Mouse (Mus musculus): ENCODE measurements at regions not wholly inside any gene's neighbourhood (a gene's known extent, or its start where the extent isn't known, plus 50 kb on each side); places are given as distances from the start of the nearest gene placed in this dataset.

- DNase-seq (ENCODE audit: low spot score in 2 of 2) = no peak
Measured at GRCm38 (mm10) chr14:24731872-24732525, 245.1 kb downstream of the Rps24 start.

- no peak for DNase-seq (ENCODE audit: low spot score in 2 of 2)
Measured at GRCm38 (mm10) chr14:24733326-24733725, 246.4 kb downstream of the Rps24 start.

GRCm38 (mm10) chr14:24738869-24739268, 251.9 kb downstream of the Rps24 start:
- DNase-seq (ENCODE audit: low spot score in 2 of 2) = no peak

DNA sequence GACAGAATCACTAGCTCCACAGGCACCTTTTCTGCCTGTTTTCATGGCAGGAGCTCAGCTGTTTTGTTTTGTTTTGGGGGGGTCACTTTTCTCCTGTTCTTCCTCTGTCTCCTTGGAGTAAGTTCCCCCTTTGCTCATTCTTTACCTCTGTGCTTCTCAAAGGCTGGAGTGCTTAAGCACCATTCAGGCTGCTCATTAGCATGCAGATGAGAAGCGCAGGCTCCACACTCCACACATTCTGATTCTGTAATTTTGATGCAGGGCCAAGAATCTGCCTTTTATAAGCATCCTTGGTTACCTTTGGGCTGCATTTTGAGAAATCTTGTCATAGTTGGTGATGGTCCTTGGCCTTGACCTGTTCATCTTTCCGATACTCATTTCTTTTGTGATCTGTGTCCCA, 257.5 kb downstream of the Rps24 start:
- no peak for DNase-seq (ENCODE audit: low spot score in 2 of 2)

DNA sequence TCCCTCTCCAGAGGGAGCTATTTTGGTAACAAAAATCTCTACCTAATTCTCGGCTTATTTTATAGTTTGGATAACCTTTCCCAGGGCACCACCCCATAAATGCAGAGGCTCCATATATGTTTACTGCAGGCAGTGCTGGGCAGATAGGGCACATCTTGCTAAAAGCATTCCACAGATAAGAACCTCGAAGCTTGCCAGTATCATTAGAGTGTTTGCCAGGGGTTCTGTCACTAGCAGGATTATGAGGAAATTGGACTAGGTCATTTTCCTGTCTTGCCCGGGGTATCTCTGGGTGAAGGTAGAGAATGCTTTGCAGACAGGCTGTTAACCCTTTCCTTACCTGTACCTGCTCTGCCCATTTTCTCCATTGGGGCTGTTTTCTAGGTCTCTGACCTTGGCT, 258.8 kb downstream of the Rps24 start:
- no peak for DNase-seq (ENCODE audit: low spot score in 2 of 2)

- no peak for DNase-seq (ENCODE audit: low spot score in 2 of 2)
Measured at GRCm38 (mm10) chr14:24747471-24747795, 260.5 kb downstream of the Rps24 start.

GRCm38 (mm10) chr14:24747796-24748496, 261.0 kb downstream of the Rps24 start:
- no peak for DNase-seq (ENCODE audit: low spot score in 2 of 2)

DNA sequence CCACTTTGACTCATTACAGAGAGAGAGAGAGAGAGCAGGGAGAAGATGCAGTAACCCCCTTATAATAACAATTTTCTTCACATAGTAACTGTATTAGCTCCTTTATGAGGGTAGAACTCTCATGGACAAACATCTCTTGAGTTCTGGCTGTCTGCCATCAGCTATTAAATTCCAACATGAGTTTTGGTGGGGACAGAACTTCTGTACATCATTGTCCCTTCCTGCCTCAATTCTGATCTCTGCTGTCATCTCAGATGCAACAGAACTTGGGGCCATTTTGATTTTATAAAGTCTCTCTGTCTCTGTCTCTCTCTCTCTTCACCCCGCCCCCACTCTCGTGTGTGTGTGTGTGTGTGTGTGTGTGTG, 261.6 kb downstream of the Rps24 start:
- no peak for DNase-seq (ENCODE audit: low spot score in 2 of 2)

DNA sequence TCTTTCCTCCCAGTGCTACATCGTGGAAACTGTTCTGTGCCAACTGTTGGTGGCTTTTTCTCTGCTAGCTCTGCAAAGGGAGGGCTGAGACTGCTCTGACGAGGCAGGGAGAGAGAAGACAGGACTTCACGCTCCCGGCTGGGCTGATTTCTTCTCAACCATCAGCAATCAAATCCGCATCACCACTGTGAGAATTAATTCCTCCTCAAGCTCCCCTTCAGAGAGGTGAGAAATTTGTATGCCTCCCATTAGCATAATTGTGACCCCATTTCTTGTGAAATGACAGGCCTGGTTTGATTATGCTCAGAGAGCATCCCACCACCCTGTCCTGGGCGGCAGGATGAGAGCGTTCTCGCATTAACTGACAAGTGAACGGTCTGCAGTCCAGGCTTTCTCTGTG, 262.4 kb downstream of the Rps24 start:
- DNase-seq (ENCODE audit: low spot score in 2 of 2) = no peak

DNA sequence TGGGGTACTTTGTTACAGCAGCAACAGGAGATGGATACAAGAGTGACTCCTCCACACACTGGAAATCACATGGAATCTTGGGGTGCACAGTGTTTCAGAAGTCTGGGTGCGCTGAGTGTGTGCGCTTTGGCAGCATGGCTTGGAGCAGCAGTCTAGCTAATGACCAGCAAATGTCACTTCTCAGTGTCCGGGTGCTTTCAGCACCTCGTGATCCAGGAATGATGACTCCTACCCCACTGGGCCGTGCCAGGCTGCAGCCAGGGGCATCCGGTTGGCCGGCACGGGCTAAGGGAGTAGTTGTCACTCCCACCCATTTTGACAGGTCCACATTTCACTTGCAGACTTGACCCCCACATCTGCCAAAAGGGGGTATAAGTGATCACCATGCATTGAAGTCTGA, 264.3 kb downstream of the Rps24 start:
- DNase-seq (ENCODE audit: low spot score in 2 of 2) = no peak

GRCm38 (mm10) chr14:24754753-24755152, 267.8 kb downstream of the Rps24 start:
- no peak for DNase-seq (ENCODE audit: low spot score in 2 of 2)

DNA sequence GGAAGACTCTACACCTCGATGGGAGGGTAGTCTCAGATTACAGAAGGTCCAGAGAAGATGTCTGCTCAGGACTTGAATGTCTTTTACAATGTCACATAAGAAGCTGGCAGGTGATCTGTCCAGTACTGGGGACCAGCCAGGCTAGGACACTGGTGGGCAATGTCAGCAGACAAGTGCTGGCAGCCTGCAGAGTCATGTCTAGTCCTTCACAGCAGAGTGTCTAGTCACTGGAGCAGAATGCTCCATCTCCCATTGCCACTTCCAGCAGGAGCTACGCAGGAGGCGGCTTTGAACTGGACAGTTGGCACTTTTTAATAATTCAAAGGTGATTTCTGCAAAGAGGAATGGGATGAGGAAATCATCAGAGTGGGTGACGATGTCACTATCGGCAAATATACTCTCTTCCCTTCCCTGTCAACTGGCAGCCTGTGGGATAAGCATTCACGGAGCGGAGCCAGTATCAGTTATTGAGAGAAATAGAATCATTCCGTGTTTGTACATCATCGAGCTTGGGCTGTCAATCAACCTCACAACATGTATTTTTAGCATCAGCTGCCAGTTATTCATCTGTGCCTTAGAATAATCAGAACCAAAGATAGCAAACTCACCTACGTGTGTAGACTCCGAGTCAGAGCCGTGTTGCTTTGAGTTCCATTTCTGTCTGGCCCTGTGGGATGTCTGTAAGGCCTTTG, 268.6 kb downstream of the Rps24 start:
- no peak for DNase-seq (ENCODE audit: low spot score in 2 of 2)

- DNase-seq (ENCODE audit: low spot score in 2 of 2) = no peak
Measured at GRCm38 (mm10) chr14:24757302-24757701, 270.4 kb downstream of the Rps24 start.

DNA sequence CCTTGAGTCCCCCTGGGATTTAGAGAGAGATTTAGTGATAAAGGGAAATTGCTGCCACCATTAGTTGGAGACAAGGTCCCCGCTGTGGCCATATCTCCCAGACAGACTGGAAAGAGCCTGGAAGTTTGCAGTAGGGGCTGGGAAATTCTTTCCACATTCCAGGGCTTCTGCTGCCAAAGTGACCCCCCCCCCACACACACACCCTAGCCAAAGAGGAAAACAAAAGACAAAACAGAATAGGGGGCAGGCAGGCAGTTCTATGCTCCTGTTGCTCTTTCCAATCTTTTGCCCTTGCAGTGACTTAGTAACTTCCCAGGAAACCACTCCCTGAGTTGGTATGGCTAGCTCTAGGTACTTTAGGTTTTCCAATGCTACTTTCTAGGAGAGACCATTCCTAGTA, 270.9 kb downstream of the Rps24 start:
- DNase-seq (ENCODE audit: low spot score in 2 of 2) = no peak

GRCm38 (mm10) chr14:24760926-24761325, 274.0 kb downstream of the Rps24 start:
- DNase-seq (ENCODE audit: low spot score in 2 of 2) = no peak

- DNase-seq (ENCODE audit: low spot score in 2 of 2) = no peak
Measured at GRCm38 (mm10) chr14:24762468-24763274, 275.7 kb downstream of the Rps24 start.

DNA sequence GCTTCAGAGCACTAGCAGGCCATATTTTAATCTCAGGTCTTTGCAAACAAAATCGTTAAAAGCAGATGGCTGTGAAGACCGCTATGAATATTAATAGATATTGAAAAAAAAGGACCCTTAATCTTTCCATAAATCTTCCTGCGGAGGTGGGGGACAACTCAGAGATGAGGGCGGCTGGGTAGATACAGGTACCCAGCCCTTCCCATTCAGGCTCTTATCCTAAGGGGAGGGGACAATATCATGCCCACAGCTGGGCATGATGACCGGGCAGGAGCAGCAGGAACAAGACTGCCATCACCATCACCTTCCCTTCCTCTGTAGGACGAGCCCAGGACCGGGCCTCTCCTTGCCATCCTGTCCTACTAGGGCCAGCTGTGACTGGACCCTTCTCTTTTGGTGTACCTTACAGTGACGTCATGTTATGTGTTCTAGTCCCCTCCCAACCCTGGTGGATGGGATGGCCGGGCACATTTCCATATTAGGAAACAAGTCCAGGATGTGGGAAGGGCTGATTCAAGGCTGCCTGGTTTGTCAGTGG, 276.4 kb downstream of the Rps24 start:
- no peak for DNase-seq (ENCODE audit: low spot score in 2 of 2)

GRCm38 (mm10) chr14:24763845-24764244, 276.9 kb downstream of the Rps24 start:
- no peak for DNase-seq (ENCODE audit: low spot score in 2 of 2)

DNA sequence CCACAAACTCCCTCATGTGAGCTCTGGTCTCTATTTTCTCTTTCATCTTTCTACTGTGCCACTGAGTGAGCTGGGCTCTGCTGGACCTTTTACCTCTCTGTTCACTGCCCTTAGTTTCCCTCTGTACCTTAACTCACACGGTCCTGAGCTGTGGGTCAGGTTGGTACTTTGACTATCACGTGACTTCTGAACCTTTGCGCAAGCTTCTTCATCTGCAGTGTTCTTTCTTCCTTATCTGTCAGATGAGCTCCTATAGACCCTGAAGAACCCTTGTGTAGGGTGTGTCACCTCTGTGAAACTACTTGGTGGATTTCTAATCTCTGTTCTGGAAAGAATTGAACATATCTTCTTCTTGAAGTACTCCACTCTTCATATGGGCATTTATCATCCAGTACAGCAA, 279.3 kb downstream of the Rps24 start:
- no peak for DNase-seq (ENCODE audit: low spot score in 2 of 2)

DNA sequence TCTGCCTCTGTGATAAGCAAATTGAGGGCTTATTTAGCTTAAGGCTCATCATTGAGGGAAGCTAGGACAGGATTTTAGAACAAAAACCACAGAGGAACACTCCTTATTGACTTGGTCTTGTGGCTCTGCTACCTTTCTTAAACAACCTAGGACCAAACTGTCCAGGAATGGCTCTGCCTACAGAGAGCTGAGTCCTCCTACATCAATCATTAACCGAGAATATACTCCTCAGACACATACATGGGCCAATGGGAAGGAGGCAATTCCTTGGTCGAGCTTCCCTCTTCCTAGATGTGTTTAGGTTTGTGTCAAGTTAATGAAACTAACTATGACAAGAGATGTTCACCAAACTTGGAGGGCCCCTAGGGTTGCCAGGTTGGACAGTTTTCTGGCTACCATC, 279.8 kb downstream of the Rps24 start:
- no peak for DNase-seq (ENCODE audit: low spot score in 2 of 2)

- no peak for DNase-seq (ENCODE audit: low spot score in 2 of 2)
Measured at GRCm38 (mm10) chr14:24767316-24767715, 280.4 kb downstream of the Rps24 start.

DNA sequence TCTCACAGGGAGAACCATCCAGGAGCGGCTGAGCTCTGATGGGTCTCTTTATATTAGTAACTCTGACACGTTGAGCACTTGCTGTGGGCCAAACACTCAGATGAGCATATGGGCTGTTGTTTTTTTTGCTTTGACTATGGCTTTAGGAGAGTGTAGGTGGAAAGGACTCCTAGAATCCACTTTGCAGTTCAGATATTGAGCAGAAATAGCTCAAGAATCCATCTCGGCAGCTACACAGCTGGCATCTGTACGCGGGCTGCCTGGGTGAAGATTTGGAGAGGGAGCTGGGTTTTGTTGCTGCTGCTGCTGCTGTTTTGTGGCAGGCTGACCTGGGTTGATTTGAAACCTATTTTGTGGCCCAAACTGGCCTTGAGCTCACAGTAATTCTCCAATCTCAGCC, 281.0 kb downstream of the Rps24 start:
- no peak for DNase-seq (ENCODE audit: low spot score in 2 of 2)

Data from spleen, postnatal 10 days (tissue).